Mouse (Mus musculus) liver, embryonic 11.5 days (tissue): ENCODE results near the gene Vwa5b2. TPM values are rescaled to one million over a fixed set of nuclear protein-coding genes. Genes with fewer than 3 reads are reported as not detected.

ENCODE experiments used
- ATAC-seq: fragments of 200-750 bp; cut with Nextera tagmentation; replicated peaks from 2 replicates; pipeline ENCODE4 v1.8.0; 2017; ENCODE audit warnings: moderate number of reproducible peaks, mild to moderate bottlenecking, moderate TSS enrichment, moderate library complexity; ENCODE audit not compliant: low FRiP score
- DNase-seq: peaks from one replicate; pipeline ENCODE4 v3.0.0-alpha.2; 2017; ENCODE audit warnings: low spot score
- H3K27ac ChIP-seq: fragments of 300-500 bp; sonication (generic); 2 replicates; pipeline ENCODE4 v1.5.1; 2014; ENCODE audit warnings: mild to moderate bottlenecking, low read depth, low read length, control low read depth
- H3K27me3 ChIP-seq: fragments of 300-500 bp; sonication (generic); replicated peaks from 2 replicates; pipeline ENCODE4 v1.6.1; 2014; ENCODE audit warnings: low read length, mixed read lengths; ENCODE audit not compliant: control insufficient read depth, insufficient read depth
- H3K36me3 ChIP-seq: fragments of 300-500 bp; sonication (generic); 2 replicates; pipeline ENCODE4 v1.6.1; 2014; ENCODE audit warnings: mild to moderate bottlenecking, low read length, moderate library complexity, mixed read lengths; ENCODE audit not compliant: control insufficient read depth, insufficient read depth
- H3K4me1 ChIP-seq: fragments of 300-500 bp; sonication (generic); replicated peaks from 2 replicates; pipeline ENCODE4 v1.6.1; 2014; ENCODE audit warnings: low read length, mixed read lengths; ENCODE audit not compliant: control insufficient read depth, insufficient read depth
- H3K4me2 ChIP-seq: fragments of 300-500 bp; sonication (generic); 2 replicates; pipeline ENCODE4 v1.6.1; 2014; ENCODE audit warnings: mild to moderate bottlenecking, control low read depth, moderate library complexity
- H3K4me3 ChIP-seq: fragments of 300-500 bp; sonication (generic); 2 replicates; pipeline ENCODE4 v1.5.1; 2014; ENCODE audit warnings: low read depth, low read length, control low read depth
- H3K9ac ChIP-seq: fragments of 300-500 bp; sonication (generic); 2 replicates; pipeline ENCODE4 v1.6.1; 2014; ENCODE audit warnings: low read depth, low read length, control low read depth
- H3K9me3 ChIP-seq: fragments of 300-500 bp; sonication (generic); 2 replicates; pipeline ENCODE4 v1.6.1; 2016; ENCODE audit warnings: low read length, inconsistent platforms, mixed read lengths; ENCODE audit not compliant: control insufficient read depth
- WGBS: fragments of 180-500 bp; shearing (Covaris S2); extraction: QIAGEN DNeasy Blood & Tissue Kit; methylation state at CpG from one replicate; pipeline ENCODE4 v1.1.7; 2014; 5-methylcytosine and 5-hydroxymethylcytosine counted together
- microRNA counts: library from miRNA; unstranded; fragments of <30 nt; microRNA quantifications from one replicate; lab custom pipeline; 2015
- microRNA-seq: library from miRNA; unstranded; fragments of <30 nt; microRNA quantifications from one replicate; pipeline ENCODE4, GENCODE M21; 2017; ENCODE audit warnings: borderline number of aligned reads
- polyA plus RNA-seq: library from polyadenylated mRNA; unstranded; fragments of >200 nt; fragmentation: Nextera tagmentation; extraction: Ambion mirVana; gene quantifications from 2 replicates; pipeline ENCODE4 v1.2.1, GENCODE M21; 2014

Vwa5b2 gene
- polyA plus RNA-seq, 1 experiment from 2014 or later = 1.1 TPM

GRCm38 (mm10) chr16:20642161-20642560 lies 52.9 kb downstream of the Vwa5b2 start:
- DNase-seq (peak; percentile 56), ATAC-seq (no peak)
- H3K4me2 ChIP-seq = no peak overlapping the region
- H3K27ac ChIP-seq = no peak overlapping the region
- H3K4me3 ChIP-seq = no peak overlapping the region
- no peaks in the 10 kb centered on the region for H3K4me1 ChIP-seq
- no peaks in the 10 kb centered on the region for H3K9me3 ChIP-seq
- no peaks in the 10 kb centered on the region for H3K36me3 ChIP-seq
- WGBS = 0% methylated on average over 8 of the region's 8 CpGs
- H3K9ac ChIP-seq = no peak overlapping the region
- H3K27me3 ChIP-seq = peaks cover 2% of the 10 kb centered on the region; the same call in 1 of the 2 replicates

- DNase-seq = no peak
- no peak overlapping the region for H3K4me3 ChIP-seq
- H3K9ac ChIP-seq = no peak overlapping the region
- 68% methylated on average over 7 of the region's 7 CpGs for WGBS
- no peak overlapping the region for H3K27ac ChIP-seq
- H3K4me2 ChIP-seq = no peak overlapping the region
- no peaks in the 10 kb centered on the region for H3K27me3 ChIP-seq
- no peaks in the 10 kb centered on the region for H3K36me3 ChIP-seq
- no peaks in the 10 kb centered on the region for H3K9me3 ChIP-seq
- no peaks in the 10 kb centered on the region for H3K4me1 ChIP-seq
- no peak for ATAC-seq
These were observed 54.6 kb downstream of the Vwa5b2 start for GRCm38 (mm10) chr16:20643911-20644310.

- Histone ChIP-seq H3K4me3 (peak within 1 kb of the TSS; percentile 90), H3K9ac (peak within 1 kb of the TSS; percentile 79), H3K36me3 (peaks cover 12% of the 10 kb centered on the region), H3K9me3 (no peaks in the 10 kb centered on the region), H3K4me1 (peaks cover 10% of the 10 kb centered on the region), H3K27me3 (no peaks in the 10 kb centered on the region), H3K27ac (peak within 1 kb of the TSS; percentile 40; the same call in 1 of the 2 replicates), H3K4me2 (peak within 1 kb of the TSS; percentile 95)
- ATAC-seq (peak; percentile 93), DNase-seq (peak; percentile 98)
- WGBS = 2% methylated on average over 46 of the region's 46 CpGs
These were observed 62.0 kb downstream of the Vwa5b2 start, which contains the start of gene Psmd2 for GRCm38 (mm10) chr16:20651076-20651946. Psmd2 (plus strand) TSS chr16:20651652.

GRCm38 (mm10) chr16:20651947-20652310 lies 62.7 kb downstream of the Vwa5b2 start:
- Histone ChIP-seq H3K4me3 (peak overlapping the region; percentile 90), H3K9ac (peak overlapping the region; percentile 79), H3K36me3 (peaks cover 19% of the 10 kb centered on the region), H3K4me2 (peak overlapping the region; percentile 95), H3K27me3 (no peaks in the 10 kb centered on the region), H3K4me1 (peaks cover 10% of the 10 kb centered on the region), H3K9me3 (no peaks in the 10 kb centered on the region), H3K27ac (peak overlapping the region; percentile 40; the same call in 1 of the 2 replicates)
- ATAC-seq (no peak), DNase-seq (no peak)
- 10% methylated on average over 12 of the region's 12 CpGs for WGBS

- no peak for DNase-seq
- Histone ChIP-seq H3K9me3 (no peaks in the 10 kb centered on the region), H3K4me2 (peak overlapping the region; percentile 95; the same call in 1 of the 2 replicates), H3K27me3 (no peaks in the 10 kb centered on the region), H3K27ac (no peak overlapping the region), H3K9ac (no peak overlapping the region), H3K4me3 (peak overlapping the region; percentile 1; the same call in 1 of the 2 replicates), H3K36me3 (peaks cover 31% of the 10 kb centered on the region), H3K4me1 (peaks cover 10% of the 10 kb centered on the region)
- no peak for ATAC-seq
- 63% methylated on average over 2 of the region's 2 CpGs for WGBS
These were observed 64.0 kb downstream of the Vwa5b2 start for GRCm38 (mm10) chr16:20653315-20653714.

MicroRNA genes within 50 kb of the gene (microRNA counts, 519-probe panel; counts per million panel counts)
- microRNA mmu-miR-1224 (lab: Ali Mortazavi, UCI) = 6,088 counts per million, percentile 68 among the panel's probes with 10 or more counts

Small RNAs within 50 kb of the gene (microRNA-seq; reads per million reads assigned to microRNA genes)
- 5.6 reads per million, percentile 15 among the genes with 10 or more reads in this experiment for gene Mir1224

Other genes with a start within 250 kb of the Vwa5b2 start
- gene Abcc5, start 163.1 kb upstream of the Vwa5b2 start, polyA plus RNA-seq = 43.6 and 48.2 TPM in 2 replicates
- 125 and 132 TPM in 2 replicates for gene Eif2b5, start 90.7 kb upstream of the Vwa5b2 start, polyA plus RNA-seq
- gene Dvl3, start 72.5 kb upstream of the Vwa5b2 start, polyA plus RNA-seq = 18.9 and 20.3 TPM in 2 replicates
- gene Ap2m1, start 54.0 kb upstream of the Vwa5b2 start, polyA plus RNA-seq = 519 and 569 TPM in 2 replicates
- 49.2 and 50.9 TPM in 2 replicates for gene Abcf3, start 40.9 kb upstream of the Vwa5b2 start, polyA plus RNA-seq
- gene Eef1akmt4, start 22.1 kb downstream of the Vwa5b2 start, polyA plus RNA-seq = 42.7 and 44.6 TPM in 2 replicates
- gene Gm49333, start 22.1 kb downstream of the Vwa5b2 start, polyA plus RNA-seq = 0.05 TPM in 1 of 2 replicates, not detected in the other
- 55.7 and 58.6 TPM in 2 replicates for gene Alg3, start 22.3 kb downstream of the Vwa5b2 start, polyA plus RNA-seq
- gene Camk2n2, start 31.8 kb downstream of the Vwa5b2 start, polyA plus RNA-seq = 0.47 and 0.59 TPM in 2 replicates
- gene Ece2, start 40.4 kb downstream of the Vwa5b2 start, polyA plus RNA-seq = 0.90 and 0.97 TPM in 2 replicates
- 354 and 386 TPM in 2 replicates for gene Psmd2, start 62.2 kb downstream of the Vwa5b2 start, polyA plus RNA-seq
- gene Eif4g1, start 78.8 kb downstream of the Vwa5b2 start, polyA plus RNA-seq = 185 and 196 TPM in 2 replicates
- gene Fam131a, start 103.8 kb downstream of the Vwa5b2 start, polyA plus RNA-seq = 2.1 TPM in 2 replicates
- gene Polr2h, start 128.2 kb downstream of the Vwa5b2 start, polyA plus RNA-seq = 124 and 127 TPM in 2 replicates
- gene Clcn2, start 128.3 kb downstream of the Vwa5b2 start, polyA plus RNA-seq = 14.4 and 15.3 TPM in 2 replicates
- gene Chrd, start 143.7 kb downstream of the Vwa5b2 start, polyA plus RNA-seq = 0.77 and 0.93 TPM in 2 replicates
- 4.1 and 4.3 TPM in 2 replicates for gene Thpo, start 145.0 kb downstream of the Vwa5b2 start, polyA plus RNA-seq